Mouse (Mus musculus): Measurements from ENCODE around the gene H2al1b. TPM values are rescaled to one million over a fixed set of nuclear protein-coding genes. Genes with fewer than 3 reads are reported as not detected.

The H2al1b gene
- polyA plus RNA-seq, 1 experiment from 2014 or later, result not detected

DNA sequence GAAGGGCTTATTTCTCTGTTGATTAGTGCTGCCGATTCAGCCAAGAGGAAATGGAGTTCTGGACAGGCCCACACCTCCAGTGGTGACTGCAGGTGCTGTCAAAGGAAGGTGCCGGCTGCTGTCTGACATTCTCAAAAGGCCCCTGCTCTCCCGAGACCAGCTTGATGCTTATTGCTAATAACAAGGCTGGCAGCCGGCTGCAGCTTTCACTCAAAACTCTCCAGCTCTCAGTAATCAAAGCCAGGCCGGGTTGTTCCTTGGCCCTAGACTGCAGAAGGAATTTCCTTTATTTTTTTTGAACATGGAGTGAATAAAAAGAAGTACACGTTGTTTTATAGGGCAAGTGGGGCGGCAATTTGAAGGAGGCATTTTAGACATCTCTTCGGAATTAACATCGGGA is 43.5 kb downstream of the H2al1b start:
- no peak for DNase-seq (ENCODE audit: low spot score)

DNA sequence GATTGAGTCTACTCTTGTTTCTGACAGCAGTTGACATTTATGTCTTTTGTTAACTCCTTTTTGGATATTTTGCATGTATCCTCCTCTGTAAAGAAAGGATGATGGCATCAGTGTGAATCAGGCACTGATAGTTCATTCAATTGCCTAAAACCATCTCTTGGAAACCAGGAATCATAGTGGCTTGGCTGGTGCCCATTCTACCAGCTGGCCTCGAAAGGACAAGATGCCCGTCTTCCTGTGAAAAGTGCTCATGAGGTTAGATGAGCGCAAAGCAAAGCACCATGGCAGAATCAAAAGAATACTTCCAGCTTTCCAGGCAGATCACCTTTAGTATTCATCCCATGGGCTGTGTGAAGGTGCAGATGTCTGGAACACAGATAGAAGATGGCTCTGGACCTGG is 44.5 kb downstream of the H2al1b start:
- DNase-seq (ENCODE audit: low spot score), result no peak

Other genes starting within 250 kb of the H2al1b start
- gene H2al1a, start 3.2 kb upstream of the H2al1b start, polyA plus RNA-seq (2015; fragmentation: Nextera tagmentation; extraction: Ambion mirVana), result not detected in 2 replicates
- not detected in 2 replicates for gene H2al1c, start 3.2 kb downstream of the H2al1b start, polyA plus RNA-seq (2015; fragmentation: Nextera tagmentation; extraction: Ambion mirVana)
- gene H2al1d, start 6.4 kb downstream of the H2al1b start, polyA plus RNA-seq (2015; fragmentation: Nextera tagmentation; extraction: Ambion mirVana), result not detected in 2 replicates
- gene H2al1e, start 9.5 kb downstream of the H2al1b start, polyA plus RNA-seq (2015; fragmentation: Nextera tagmentation; extraction: Ambion mirVana), result not detected in 2 replicates
- not detected in 2 replicates for gene H2al1f, start 12.7 kb downstream of the H2al1b start, polyA plus RNA-seq (2015; fragmentation: Nextera tagmentation; extraction: Ambion mirVana)
- gene H2al1g, start 15.8 kb downstream of the H2al1b start, polyA plus RNA-seq (2015; fragmentation: Nextera tagmentation; extraction: Ambion mirVana), result not detected in 2 replicates
- not detected in 2 replicates for gene H2al1h, start 19.1 kb downstream of the H2al1b start, polyA plus RNA-seq (2015; fragmentation: Nextera tagmentation; extraction: Ambion mirVana)
- not detected in 2 replicates for gene H2al1i, start 22.2 kb downstream of the H2al1b start, polyA plus RNA-seq (2015; fragmentation: Nextera tagmentation; extraction: Ambion mirVana)
- not detected in 2 replicates for gene H2al1j, start 25.4 kb downstream of the H2al1b start, polyA plus RNA-seq (2015; fragmentation: Nextera tagmentation; extraction: Ambion mirVana)

Data from thymus, postnatal 0 days (tissue).